Mouse (Mus musculus): ENCODE results near the gene Phrf1. TPM values are rescaled to one million over a fixed set of nuclear protein-coding genes. Genes with fewer than 3 reads are reported as not detected.

The Phrf1 gene
- polyA plus RNA-seq, 1 experiment from 2014 or later = 32.6 TPM

DNA sequence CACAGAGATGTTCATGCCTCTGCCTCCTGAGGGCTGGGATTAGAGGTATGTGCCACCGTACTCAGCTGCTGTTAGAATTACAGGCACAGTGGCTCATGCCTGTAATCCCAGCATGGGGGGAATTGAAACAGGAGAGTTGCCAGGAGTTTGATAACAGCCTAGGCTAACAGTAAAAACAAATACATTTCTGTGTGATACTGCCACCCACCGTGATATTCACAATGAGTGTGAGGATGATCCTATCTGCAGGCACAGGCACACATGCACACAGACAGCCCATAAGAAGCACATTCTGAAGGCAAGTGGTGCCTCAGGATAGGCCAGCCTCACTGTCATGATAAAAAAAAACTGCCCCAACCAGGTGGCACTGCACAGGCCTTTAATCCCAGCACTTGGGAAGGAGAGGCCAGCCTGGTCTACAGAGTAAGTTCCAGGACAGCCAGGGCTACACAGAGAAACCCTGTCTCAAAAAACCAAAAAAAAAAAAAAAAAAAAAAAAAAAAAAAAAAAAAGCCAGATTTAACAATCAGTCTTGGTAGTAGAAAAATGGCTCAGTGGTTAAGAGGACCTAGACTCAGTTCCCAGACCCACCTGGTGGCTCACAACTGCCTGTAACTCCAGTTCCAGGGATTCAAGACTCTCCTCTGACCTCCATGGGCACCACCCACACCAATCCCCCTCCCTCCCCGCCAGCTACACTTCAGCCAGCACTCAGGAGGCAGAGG, 69.5 kb downstream of the Phrf1 start:
- peak; percentile 70 for ATAC-seq (ENCODE audit: low read depth)
- DNase-seq = no peak
- H3K27me3 ChIP-seq = peaks cover 35% of the 10 kb centered on the region
- WGBS (ENCODE audit: insufficient replicate concordance) = 41% methylated on average over 3 of the region's 3 CpGs
- peaks cover 26% of the 10 kb centered on the region for H3K4me1 ChIP-seq (replicated peaks)
- H3K4me2 ChIP-seq = no peak overlapping the region
- no peak overlapping the region for H3K4me3 ChIP-seq (replicated peaks)
- H3K9ac ChIP-seq = no peak overlapping the region
- no peak overlapping the region for H3K27ac ChIP-seq
- H3K9me3 ChIP-seq (replicated peaks) = no peaks in the 10 kb centered on the region
- peaks cover 44% of the 10 kb centered on the region for H3K36me3 ChIP-seq

DNA sequence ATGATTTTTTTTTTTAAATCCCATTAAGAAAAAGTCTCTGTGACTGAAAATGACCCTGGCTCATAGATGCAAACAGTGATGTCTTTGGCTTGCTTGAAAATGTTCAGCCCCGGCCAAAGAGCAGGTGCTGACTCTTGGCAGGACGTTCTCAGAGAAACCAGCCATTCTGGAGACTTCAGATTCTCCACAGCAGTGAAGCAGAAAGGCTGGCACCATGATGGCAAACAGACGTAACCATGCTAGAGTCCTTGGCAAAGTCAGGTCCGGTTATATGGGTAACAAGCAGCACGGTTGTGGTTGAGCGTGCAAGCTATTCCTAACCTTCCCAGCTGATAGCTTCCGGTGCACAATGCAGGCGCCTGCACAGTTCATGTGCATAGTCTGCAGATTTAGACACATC, 70.6 kb downstream of the Phrf1 start:
- peaks cover 55% of the 10 kb centered on the region for H3K36me3 ChIP-seq
- H3K9ac ChIP-seq = no peak overlapping the region
- H3K4me1 ChIP-seq (replicated peaks) = peaks cover 18% of the 10 kb centered on the region
- no peak overlapping the region for H3K4me3 ChIP-seq (replicated peaks)
- H3K27ac ChIP-seq = no peak overlapping the region
- 86% methylated on average over 8 of the region's 8 CpGs for WGBS (ENCODE audit: insufficient replicate concordance)
- H3K9me3 ChIP-seq (replicated peaks) = no peaks in the 10 kb centered on the region
- peaks cover 24% of the 10 kb centered on the region for H3K27me3 ChIP-seq
- ATAC-seq (ENCODE audit: low read depth) (no peak), DNase-seq (no peak)
- H3K4me2 ChIP-seq = no peak overlapping the region

DNA sequence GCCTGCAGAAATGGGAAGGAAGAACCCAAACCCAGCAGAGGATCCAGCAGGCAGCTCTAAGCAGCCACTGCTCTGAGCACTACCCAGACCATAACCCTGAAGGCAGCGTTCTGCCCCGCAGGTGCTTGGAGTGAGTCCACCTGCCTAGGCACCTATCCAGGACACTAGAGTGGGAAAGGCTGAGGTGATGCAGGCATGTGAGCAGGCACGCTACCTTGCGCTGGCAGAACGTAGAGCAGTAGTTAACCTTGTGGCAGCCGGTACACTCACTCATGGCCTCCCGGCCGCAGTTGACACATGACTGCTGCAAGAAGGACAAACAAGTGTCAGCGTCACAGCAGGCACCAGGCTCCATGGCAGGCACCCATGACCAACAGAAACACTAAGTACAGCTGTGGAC, 72.8 kb downstream of the Phrf1 start:
- Histone ChIP-seq H3K36me3 (peaks cover 77% of the 10 kb centered on the region), H3K27ac (no peak overlapping the region), H3K27me3 (peaks cover 2% of the 10 kb centered on the region; the same call in 1 of the 2 replicates), H3K4me1 (replicated peaks) (peaks cover 20% of the 10 kb centered on the region), H3K4me2 (no peak overlapping the region), H3K9me3 (replicated peaks) (no peaks in the 10 kb centered on the region), H3K9ac (no peak overlapping the region), H3K4me3 (replicated peaks) (no peak overlapping the region)
- WGBS (ENCODE audit: insufficient replicate concordance) = 94% methylated on average over 9 of the region's 9 CpGs
- no peak for ATAC-seq (ENCODE audit: low read depth)
- DNase-seq = no peak

GRCm38 (mm10) chr7:141302702-141303268, 74.2 kb downstream of the Phrf1 start:
- no peaks in the 10 kb centered on the region for H3K9me3 ChIP-seq (replicated peaks)
- no peak overlapping the region for H3K9ac ChIP-seq
- H3K4me3 ChIP-seq (replicated peaks) = no peak overlapping the region
- DNase-seq (no peak), ATAC-seq (ENCODE audit: low read depth) (no peak)
- no peaks in the 10 kb centered on the region for H3K27me3 ChIP-seq
- H3K4me1 ChIP-seq (replicated peaks) = peaks cover 14% of the 10 kb centered on the region
- H3K36me3 ChIP-seq = peaks cover 80% of the 10 kb centered on the region
- H3K27ac ChIP-seq = no peak overlapping the region
- H3K4me2 ChIP-seq = no peak overlapping the region
- 60% methylated on average over 1 of the region's 1 CpGs for WGBS (ENCODE audit: insufficient replicate concordance)

DNA sequence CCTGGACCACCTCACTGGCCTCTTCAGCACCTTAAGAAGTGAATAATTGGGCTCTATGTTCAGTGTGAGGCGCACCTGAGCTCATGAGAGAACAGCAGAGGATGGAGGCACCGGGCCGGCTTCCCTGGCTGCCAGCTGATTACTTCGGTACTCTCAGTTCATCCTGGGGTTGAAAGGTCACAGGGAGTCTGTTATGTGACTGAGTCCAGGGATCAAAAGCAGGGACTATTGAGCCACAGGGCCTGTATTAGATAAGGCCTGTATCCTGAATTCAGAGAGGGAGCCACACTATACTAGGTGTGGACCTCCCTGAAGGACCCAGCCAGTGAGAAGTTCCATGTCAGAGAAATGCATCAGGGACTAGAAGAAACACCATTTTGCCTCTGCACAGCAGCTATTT, 76.0 kb downstream of the Phrf1 start:
- no peak overlapping the region for H3K4me2 ChIP-seq
- H3K36me3 ChIP-seq = peaks cover 94% of the 10 kb centered on the region
- no peak for ATAC-seq (ENCODE audit: low read depth)
- H3K9me3 ChIP-seq (replicated peaks) = no peaks in the 10 kb centered on the region
- WGBS (ENCODE audit: insufficient replicate concordance) = 85% methylated on average over 4 of the region's 4 CpGs
- no peaks in the 10 kb centered on the region for H3K27me3 ChIP-seq
- H3K27ac ChIP-seq = no peak overlapping the region
- H3K9ac ChIP-seq = no peak overlapping the region
- DNase-seq = no peak
- H3K4me3 ChIP-seq (replicated peaks) = no peak overlapping the region
- H3K4me1 ChIP-seq (replicated peaks) = peaks cover 7% of the 10 kb centered on the region; the same call in 1 of the 2 replicates

MicroRNAs within 50 kb of the gene (microRNA counts, 519-probe panel; counts per million panel counts)
- 4,369 counts per million, percentile 39 among the panel's probes with 10 or more counts for microRNA mmu-miR-210

Small RNAs within 50 kb of the gene (microRNA-seq; reads per million reads assigned to microRNA genes)
- 1,029 reads per million, percentile 76 among the genes with 10 or more reads in this experiment for gene Mir210

Other genes with a start within 250 kb of the Phrf1 start
- gene Ifitm3, start 218.0 kb upstream of the Phrf1 start, polyA plus RNA-seq (2015; fragmentation: Nextera tagmentation; extraction: Ambion mirVana) = 53.9 and 61.7 TPM in 2 replicates
- gene Ifitm6, start 210.9 kb upstream of the Phrf1 start, polyA plus RNA-seq (2015; fragmentation: Nextera tagmentation; extraction: Ambion mirVana) = 2.7 and 2.9 TPM in 2 replicates
- not detected in 2 replicates for gene Gm17387, start 199.7 kb upstream of the Phrf1 start, polyA plus RNA-seq (2015; fragmentation: Nextera tagmentation; extraction: Ambion mirVana)
- 0.75 and 0.81 TPM in 2 replicates for gene B4galnt4, start 167.7 kb upstream of the Phrf1 start, polyA plus RNA-seq (2015; fragmentation: Nextera tagmentation; extraction: Ambion mirVana)
- gene Pkp3, start 150.6 kb upstream of the Phrf1 start, polyA plus RNA-seq (2015; fragmentation: Nextera tagmentation; extraction: Ambion mirVana) = 0.70 and 0.71 TPM in 2 replicates
- 16.5 and 16.9 TPM in 2 replicates for gene Sigirr, start 128.2 kb upstream of the Phrf1 start, polyA plus RNA-seq (2015; fragmentation: Nextera tagmentation; extraction: Ambion mirVana)
- 0.12 and 0.20 TPM in 2 replicates for gene Ano9, start 111.0 kb upstream of the Phrf1 start, polyA plus RNA-seq (2015; fragmentation: Nextera tagmentation; extraction: Ambion mirVana)
- gene Ptdss2, start 106.4 kb upstream of the Phrf1 start, polyA plus RNA-seq (2015; fragmentation: Nextera tagmentation; extraction: Ambion mirVana) = 138 and 147 TPM in 2 replicates
- gene Rnh1, start 55.9 kb upstream of the Phrf1 start, polyA plus RNA-seq (2015; fragmentation: Nextera tagmentation; extraction: Ambion mirVana) = 55.0 and 58.0 TPM in 2 replicates
- gene Hras, start 34.8 kb upstream of the Phrf1 start, polyA plus RNA-seq (2015; fragmentation: Nextera tagmentation; extraction: Ambion mirVana) = 91.5 and 104 TPM in 2 replicates
- 12.2 and 15.5 TPM in 2 replicates for gene Lrrc56, start 34.6 kb upstream of the Phrf1 start, polyA plus RNA-seq (2015; fragmentation: Nextera tagmentation; extraction: Ambion mirVana)
- gene Lmntd2, start 14.7 kb upstream of the Phrf1 start, polyA plus RNA-seq (2015; fragmentation: Nextera tagmentation; extraction: Ambion mirVana) = 0.59 and 0.71 TPM in 2 replicates
- 23.9 and 26.7 TPM in 2 replicates for gene Rassf7, start 12.9 kb upstream of the Phrf1 start, polyA plus RNA-seq (2015; fragmentation: Nextera tagmentation; extraction: Ambion mirVana)
- gene Irf7, start 37.7 kb downstream of the Phrf1 start, polyA plus RNA-seq (2015; fragmentation: Nextera tagmentation; extraction: Ambion mirVana) = 6.3 and 6.4 TPM in 2 replicates
- 0.10 and 0.32 TPM in 2 replicates for gene Cdhr5, start 48.0 kb downstream of the Phrf1 start, polyA plus RNA-seq (2015; fragmentation: Nextera tagmentation; extraction: Ambion mirVana)
- gene Sct, start 50.3 kb downstream of the Phrf1 start, polyA plus RNA-seq (2015; fragmentation: Nextera tagmentation; extraction: Ambion mirVana) = 0.22 TPM in 1 of 2 replicates, not detected in the other
- gene Drd4, start 63.2 kb downstream of the Phrf1 start, polyA plus RNA-seq (2015; fragmentation: Nextera tagmentation; extraction: Ambion mirVana) = 0.03 TPM in 1 of 2 replicates, not detected in the other
- gene Deaf1, start 98.9 kb downstream of the Phrf1 start, polyA plus RNA-seq (2015; fragmentation: Nextera tagmentation; extraction: Ambion mirVana) = 16.3 and 17.1 TPM in 2 replicates
- 18.2 and 19.6 TPM in 2 replicates for gene Tmem80, start 99.0 kb downstream of the Phrf1 start, polyA plus RNA-seq (2015; fragmentation: Nextera tagmentation; extraction: Ambion mirVana)
- 5.1 and 6.6 TPM in 2 replicates for gene Eps8l2, start 110.1 kb downstream of the Phrf1 start, polyA plus RNA-seq (2015; fragmentation: Nextera tagmentation; extraction: Ambion mirVana)
- 518 and 542 TPM in 2 replicates for gene Taldo1, start 163.4 kb downstream of the Phrf1 start, polyA plus RNA-seq (2015; fragmentation: Nextera tagmentation; extraction: Ambion mirVana)
- 18.1 and 18.3 TPM in 2 replicates for gene Gatd1, start 185.4 kb downstream of the Phrf1 start, polyA plus RNA-seq (2015; fragmentation: Nextera tagmentation; extraction: Ambion mirVana)
- gene Cend1, start 200.7 kb downstream of the Phrf1 start, polyA plus RNA-seq (2015; fragmentation: Nextera tagmentation; extraction: Ambion mirVana) = 0.10 and 0.14 TPM in 2 replicates
- 16.6 and 20.4 TPM in 2 replicates for gene Slc25a22, start 209.1 kb downstream of the Phrf1 start, polyA plus RNA-seq (2015; fragmentation: Nextera tagmentation; extraction: Ambion mirVana)
- 10.9 and 11.4 TPM in 2 replicates for gene Pidd1, start 215.2 kb downstream of the Phrf1 start, polyA plus RNA-seq (2015; fragmentation: Nextera tagmentation; extraction: Ambion mirVana)
- 1,223 and 1,240 TPM in 2 replicates for gene Rplp2, start 218.6 kb downstream of the Phrf1 start, polyA plus RNA-seq (2015; fragmentation: Nextera tagmentation; extraction: Ambion mirVana)
- gene Pnpla2, start 226.4 kb downstream of the Phrf1 start, polyA plus RNA-seq (2015; fragmentation: Nextera tagmentation; extraction: Ambion mirVana) = 11.9 and 13.8 TPM in 2 replicates
- gene Cracr2b, start 232.3 kb downstream of the Phrf1 start, polyA plus RNA-seq (2015; fragmentation: Nextera tagmentation; extraction: Ambion mirVana) = 3.6 and 4.0 TPM in 2 replicates
- 4.1 and 5.0 TPM in 2 replicates for gene Cd151, start 238.6 kb downstream of the Phrf1 start, polyA plus RNA-seq (2015; fragmentation: Nextera tagmentation; extraction: Ambion mirVana)
- 63.9 and 72.4 TPM in 2 replicates for gene Polr2l, start 246.3 kb downstream of the Phrf1 start, polyA plus RNA-seq (2015; fragmentation: Nextera tagmentation; extraction: Ambion mirVana)
- 49.3 and 49.7 TPM in 2 replicates for gene Tspan4, start 246.5 kb downstream of the Phrf1 start, polyA plus RNA-seq (2015; fragmentation: Nextera tagmentation; extraction: Ambion mirVana)